In the genomic region with DNA sequence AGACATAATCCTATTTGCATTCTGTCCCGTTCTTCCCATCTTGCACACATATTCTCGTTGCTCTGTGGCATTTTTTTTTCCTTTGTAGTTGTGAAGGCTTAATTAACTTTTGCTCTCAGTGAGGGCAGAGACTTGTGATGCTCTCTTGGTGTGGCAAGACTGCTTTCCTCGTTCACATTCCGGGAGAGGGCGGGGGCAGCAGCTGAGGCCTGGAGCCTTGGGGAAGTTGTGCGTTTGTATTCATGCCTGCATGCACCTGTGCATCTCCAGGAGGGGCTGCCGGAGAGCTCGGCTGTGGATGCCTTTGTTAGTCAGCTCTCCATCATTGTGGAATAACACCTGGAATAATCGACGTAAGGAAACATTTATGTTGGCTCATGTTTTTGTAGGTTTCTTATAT, we compare ENCODE assay signal across 12 mouse cellular contexts.
"Had no signal": no experiment of that assay in that cellular context is flagged by ENCODE, and none has a peak within 500 bp of the region (broad histone marks: within the 10 kb centered on the region; RNA-seq: fewer than 3 reads in every experiment).

No protein-coding gene starts in this region.

- H3K4me3 ChIP-seq: limb, embryonic 12.5 days; liver, embryonic 13.5 days had no signal

- ATAC-seq: liver, postnatal 0 days had no signal

- DNase-seq: kidney, adult 9 months; kidney, postnatal 36 days; layer of hippocampus, adult 9-11 months; layer of hippocampus, postnatal 36 days; liver; liver, embryonic 13.5 days; liver, postnatal 0 days; midbrain, embryonic 14.5 days; right cerebral cortex, postnatal 14 days; thymus, postnatal 36 days had no signal

- H3K27ac ChIP-seq: kidney, postnatal 0 days; limb, embryonic 12.5 days; liver, embryonic 13.5 days had no signal

- H3K36me3 ChIP-seq: limb, embryonic 12.5 days; liver, embryonic 13.5 days had no signal

- H3K9me3 ChIP-seq: limb, embryonic 12.5 days; liver, embryonic 13.5 days had no signal

- H3K27me3 ChIP-seq: limb, embryonic 12.5 days; liver, embryonic 13.5 days had no signal

- H3K4me1 ChIP-seq: liver, embryonic 13.5 days had no signal

- H3K9ac ChIP-seq: limb, embryonic 12.5 days; liver, embryonic 13.5 days; liver, postnatal 0 days had no signal

- H3K4me2 ChIP-seq: limb, embryonic 12.5 days; liver, embryonic 13.5 days had no signal
